Mouse (Mus musculus): ENCODE data around the gene Lrrc4.

DNA sequence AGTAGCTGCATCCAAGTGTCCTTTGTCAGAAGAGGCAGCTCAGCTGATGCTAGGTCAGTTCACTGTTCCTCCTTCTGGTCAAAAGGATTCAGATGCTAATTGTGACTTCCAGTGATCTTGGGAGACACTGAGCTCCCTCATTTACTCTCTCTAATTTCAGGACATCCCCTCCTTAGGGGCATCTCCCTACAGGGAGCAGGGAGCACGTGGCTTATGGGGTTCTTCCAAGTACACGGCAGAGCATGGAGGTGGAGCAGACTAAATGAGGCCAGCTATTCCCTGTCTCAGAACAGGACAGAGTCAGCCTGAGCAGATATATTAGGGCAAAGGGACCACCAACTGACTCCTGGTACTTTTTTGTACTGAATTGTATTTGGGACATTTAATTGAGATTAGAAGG is 28.9 kb upstream of the Lrrc4 start:
- TF ChIP-seq GATA1 (IDR thresholded peaks at IDR 0.05; ENCODE audit: borderline replicate concordance, low read length) (no peak), FLI1 (IDR thresholded peaks at IDR 0.05; ENCODE audit: low read length) (no peak)
